Mouse (Mus musculus): ENCODE results near the gene Taf15. TPM values are rescaled to one million over a fixed set of nuclear protein-coding genes. Genes with fewer than 3 reads are reported as not detected.
"Not testable (repeated sequence)": the region's sequence is repeated elsewhere in the genome, so short reads cannot be mapped to it uniquely, and the experiment has no call there.

Taf15 gene
- polyA plus RNA-seq, 1 experiment from 2014 or later: 6.0 TPM

DNA sequence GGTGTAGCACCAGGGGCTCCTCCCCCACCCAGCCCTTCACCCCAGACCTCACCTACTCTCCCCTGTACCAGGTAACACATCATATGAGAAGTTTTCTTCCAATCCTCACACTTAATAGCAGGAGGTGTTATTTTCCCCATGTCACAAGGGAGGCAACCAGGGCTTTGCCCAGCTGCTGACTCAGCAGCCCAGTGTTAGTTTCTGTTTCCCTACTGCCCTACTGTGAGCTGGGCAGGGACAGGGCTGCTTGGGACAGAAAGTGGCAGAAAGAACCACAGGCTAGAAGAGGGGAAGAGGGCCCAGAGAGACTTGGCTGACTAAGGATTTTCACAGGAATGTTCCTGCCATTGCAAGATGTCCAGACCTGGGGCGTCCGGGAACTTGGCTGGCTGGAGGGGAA lies 68.0 kb downstream of the Taf15 start:
- H3K4me2 ChIP-seq: no peak overlapping the region
- no peak for DNase-seq (ENCODE audit: low spot score)
- no peak for ATAC-seq (replicated peaks; ENCODE audit: low FRiP score)
- no peak overlapping the region for H3K9ac ChIP-seq (ENCODE audit: low read depth, low read length)
- WGBS: 88% methylated on average over 2 of the region's 2 CpGs
- H3K4me3 ChIP-seq (ENCODE audit: low read depth, low read length): no peak overlapping the region
- no peaks in the 10 kb centered on the region for H3K4me1 ChIP-seq (replicated peaks; ENCODE audit: control insufficient read depth, insufficient read depth, low read length)
- H3K27ac ChIP-seq (ENCODE audit: low read depth, low read length): no peak overlapping the region
- H3K36me3 ChIP-seq (ENCODE audit: control insufficient read depth, insufficient read depth, low read length): no peaks in the 10 kb centered on the region
- no peaks in the 10 kb centered on the region for H3K9me3 ChIP-seq (ENCODE audit: control insufficient read depth, low read length)
- H3K27me3 ChIP-seq (replicated peaks; ENCODE audit: control insufficient read depth, insufficient read depth, low read length): no peaks in the 10 kb centered on the region

DNA sequence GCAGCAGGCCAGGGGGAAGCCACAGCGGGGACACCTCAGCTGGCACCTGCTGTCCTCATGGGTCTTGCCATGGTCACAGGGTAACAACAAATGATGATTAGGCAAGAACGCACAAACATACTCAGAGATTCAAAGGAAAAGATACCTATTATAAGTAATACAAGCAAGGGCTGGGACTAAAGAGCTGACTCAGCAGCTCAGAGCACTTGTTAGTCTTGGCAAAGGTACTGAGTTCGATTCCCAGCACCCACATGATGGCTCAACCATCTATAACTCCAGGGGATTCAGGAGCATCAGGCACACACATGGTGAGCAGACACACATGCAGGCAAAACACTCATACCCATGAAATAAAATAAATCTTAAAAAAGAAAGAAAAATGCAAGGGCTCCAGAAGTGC lies 68.5 kb downstream of the Taf15 start:
- no peaks in the 10 kb centered on the region for H3K9me3 ChIP-seq (ENCODE audit: control insufficient read depth, low read length)
- DNase-seq (ENCODE audit: low spot score) (no peak), ATAC-seq (replicated peaks; ENCODE audit: low FRiP score) (no peak)
- H3K27me3 ChIP-seq (replicated peaks; ENCODE audit: control insufficient read depth, insufficient read depth, low read length): no peaks in the 10 kb centered on the region
- H3K9ac ChIP-seq (ENCODE audit: low read depth, low read length): no peak overlapping the region
- WGBS: 89% methylated on average over 3 of the region's 3 CpGs
- no peak overlapping the region for H3K27ac ChIP-seq (ENCODE audit: low read depth, low read length)
- H3K4me3 ChIP-seq (ENCODE audit: low read depth, low read length): no peak overlapping the region
- no peaks in the 10 kb centered on the region for H3K36me3 ChIP-seq (ENCODE audit: control insufficient read depth, insufficient read depth, low read length)
- H3K4me1 ChIP-seq (replicated peaks; ENCODE audit: control insufficient read depth, insufficient read depth, low read length): no peaks in the 10 kb centered on the region
- no peak overlapping the region for H3K4me2 ChIP-seq

- WGBS: 58% methylated on average over 3 of the region's 3 CpGs
- H3K9me3 ChIP-seq (ENCODE audit: control insufficient read depth, low read length): no peaks in the 10 kb centered on the region
- no peak overlapping the region for H3K4me3 ChIP-seq (ENCODE audit: low read depth, low read length)
- DNase-seq (ENCODE audit: low spot score): no peak
- H3K27ac ChIP-seq (ENCODE audit: low read depth, low read length): no peak overlapping the region
- ATAC-seq (replicated peaks; ENCODE audit: low FRiP score): no peak
- H3K9ac ChIP-seq (ENCODE audit: low read depth, low read length): no peak overlapping the region
- no peaks in the 10 kb centered on the region for H3K27me3 ChIP-seq (replicated peaks; ENCODE audit: control insufficient read depth, insufficient read depth, low read length)
- no peaks in the 10 kb centered on the region for H3K4me1 ChIP-seq (replicated peaks; ENCODE audit: control insufficient read depth, insufficient read depth, low read length)
- H3K36me3 ChIP-seq (ENCODE audit: control insufficient read depth, insufficient read depth, low read length): no peaks in the 10 kb centered on the region
- no peak overlapping the region for H3K4me2 ChIP-seq
These were observed 71.3 kb downstream of the Taf15 start for GRCm38 (mm10) chr11:83544214-83544613.

DNA sequence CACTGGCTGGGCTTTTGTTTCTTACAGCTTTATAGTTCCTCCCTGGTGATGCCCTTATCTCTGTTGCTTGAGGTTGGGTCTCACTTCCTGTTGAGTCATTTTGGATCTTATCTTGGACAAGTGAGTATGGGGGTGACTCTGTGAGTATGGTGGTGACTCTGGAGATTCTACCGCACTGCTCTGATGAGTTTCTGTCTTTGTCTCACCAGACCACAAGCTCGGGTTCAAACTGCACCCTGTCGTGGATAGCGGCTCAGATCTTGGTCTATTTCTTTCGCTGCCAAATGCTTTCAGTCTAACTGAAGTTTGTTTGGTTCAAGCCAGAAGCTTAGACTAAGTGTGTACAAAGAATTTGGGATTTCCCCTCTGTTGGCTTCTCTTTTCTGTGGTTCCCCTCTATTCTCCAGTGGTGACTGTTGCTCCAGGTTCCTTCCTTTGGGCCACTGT lies 77.3 kb downstream of the Taf15 start:
- ATAC-seq (replicated peaks; ENCODE audit: low FRiP score): no peak
- WGBS: 38% methylated on average over 5 of the region's 5 CpGs
- no peak overlapping the region for H3K4me3 ChIP-seq (ENCODE audit: low read depth, low read length)

GRCm38 (mm10) chr11:83551037-83551436 lies 78.2 kb downstream of the Taf15 start:
- H3K4me2 ChIP-seq; H3K4me3 ChIP-seq (ENCODE audit: low read depth, low read length); H3K27ac ChIP-seq (ENCODE audit: low read depth, low read length); H3K9me3 ChIP-seq (ENCODE audit: control insufficient read depth, low read length); H3K4me1 ChIP-seq (replicated peaks; ENCODE audit: control insufficient read depth, insufficient read depth, low read length); DNase-seq (ENCODE audit: low spot score); ATAC-seq (replicated peaks; ENCODE audit: low FRiP score); H3K27me3 ChIP-seq (replicated peaks; ENCODE audit: control insufficient read depth, insufficient read depth, low read length); H3K9ac ChIP-seq (ENCODE audit: low read depth, low read length); H3K36me3 ChIP-seq (ENCODE audit: control insufficient read depth, insufficient read depth, low read length): not testable (repeated sequence)
- WGBS: 70% methylated on average over 7 of the region's 7 CpGs

More for the DNA sequence above, 77.3 kb downstream of the Taf15 start:
- Histone ChIP-seq H3K27me3 (replicated peaks; ENCODE audit: control insufficient read depth, insufficient read depth, low read length) (no peaks in the 10 kb centered on the region), H3K27ac (ENCODE audit: low read depth, low read length) (no peak overlapping the region), H3K36me3 (ENCODE audit: control insufficient read depth, insufficient read depth, low read length) (no peaks in the 10 kb centered on the region), H3K9ac (ENCODE audit: low read depth, low read length) (no peak overlapping the region), H3K4me1 (replicated peaks; ENCODE audit: control insufficient read depth, insufficient read depth, low read length) (no peaks in the 10 kb centered on the region), H3K9me3 (ENCODE audit: control insufficient read depth, low read length) (no peaks in the 10 kb centered on the region), H3K4me2 (no peak overlapping the region)
- no peak for DNase-seq (ENCODE audit: low spot score)

DNA sequence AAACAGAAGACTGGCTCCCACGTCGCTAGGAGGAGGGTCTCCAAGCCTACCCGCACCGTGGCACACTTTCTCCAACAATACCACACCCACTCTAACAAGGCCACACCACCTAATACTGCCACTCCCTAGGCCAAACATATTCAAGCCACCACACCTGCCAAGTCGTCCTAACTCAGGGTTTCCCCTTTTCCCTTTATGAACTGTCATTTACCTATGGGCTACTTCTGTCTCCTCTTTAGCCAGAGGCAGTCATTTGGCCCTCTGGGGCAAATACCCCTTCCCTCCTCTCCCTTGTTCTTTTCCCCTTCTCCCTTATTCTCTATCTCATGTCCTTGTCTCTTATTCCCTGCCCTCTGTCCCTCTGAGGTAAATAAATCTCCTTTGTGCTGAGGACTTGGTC lies 78.8 kb downstream of the Taf15 start:
- H3K4me2 ChIP-seq: no peak overlapping the region
- 79% methylated on average over 5 of the region's 5 CpGs for WGBS
- ATAC-seq (replicated peaks; ENCODE audit: low FRiP score) (no peak), DNase-seq (ENCODE audit: low spot score) (no peak)
- H3K4me3 ChIP-seq (ENCODE audit: low read depth, low read length): no peak overlapping the region
- no peaks in the 10 kb centered on the region for H3K9me3 ChIP-seq (ENCODE audit: control insufficient read depth, low read length)
- H3K4me1 ChIP-seq (replicated peaks; ENCODE audit: control insufficient read depth, insufficient read depth, low read length): no peaks in the 10 kb centered on the region
- H3K36me3 ChIP-seq (ENCODE audit: control insufficient read depth, insufficient read depth, low read length): no peaks in the 10 kb centered on the region
- no peaks in the 10 kb centered on the region for H3K27me3 ChIP-seq (replicated peaks; ENCODE audit: control insufficient read depth, insufficient read depth, low read length)
- H3K27ac ChIP-seq (ENCODE audit: low read depth, low read length): no peak overlapping the region
- H3K9ac ChIP-seq (ENCODE audit: low read depth, low read length): no peak overlapping the region

Other genes starting within 250 kb of the Taf15 start
- gene Slfn14, start 186.4 kb upstream of the Taf15 start, polyA plus RNA-seq (2014; fragmentation: Nextera tagmentation; extraction: Ambion mirVana): 2.1 and 2.4 TPM in 2 replicates
- gene Ap2b1, start 174.1 kb upstream of the Taf15 start, polyA plus RNA-seq (2014; fragmentation: Nextera tagmentation; extraction: Ambion mirVana): 52.2 and 56.3 TPM in 2 replicates
- 12.4 and 13.7 TPM in 2 replicates for gene Pex12, start 170.5 kb upstream of the Taf15 start, polyA plus RNA-seq (2014; fragmentation: Nextera tagmentation; extraction: Ambion mirVana)
- 0.40 and 1.5 TPM in 2 replicates for gene Rasl10b, start 63.9 kb upstream of the Taf15 start, polyA plus RNA-seq (2014; fragmentation: Nextera tagmentation; extraction: Ambion mirVana)
- not detected in 2 replicates for gene Gas2l2, start 43.6 kb upstream of the Taf15 start, polyA plus RNA-seq (2014; fragmentation: Nextera tagmentation; extraction: Ambion mirVana)
- 0.49 and 0.82 TPM in 2 replicates for gene 1700020L24Rik, start 35.4 kb upstream of the Taf15 start, polyA plus RNA-seq (2014; fragmentation: Nextera tagmentation; extraction: Ambion mirVana)
- gene Mmp28, start 10.0 kb upstream of the Taf15 start, polyA plus RNA-seq (2014; fragmentation: Nextera tagmentation; extraction: Ambion mirVana): 0.71 and 0.88 TPM in 2 replicates
- gene Heatr9, start 49.1 kb downstream of the Taf15 start, polyA plus RNA-seq (2014; fragmentation: Nextera tagmentation; extraction: Ambion mirVana): not detected in 2 replicates
- gene Ccl5, start 57.4 kb downstream of the Taf15 start, polyA plus RNA-seq (2014; fragmentation: Nextera tagmentation; extraction: Ambion mirVana): not detected in 2 replicates
- 5.5 and 8.7 TPM in 2 replicates for gene Ccl9, start 105.5 kb downstream of the Taf15 start, polyA plus RNA-seq (2014; fragmentation: Nextera tagmentation; extraction: Ambion mirVana)
- 14.7 and 16.1 TPM in 2 replicates for gene Ccl6, start 120.0 kb downstream of the Taf15 start, polyA plus RNA-seq (2014; fragmentation: Nextera tagmentation; extraction: Ambion mirVana)
- not detected in 2 replicates for gene Rpl9-ps1, start 172.5 kb downstream of the Taf15 start, polyA plus RNA-seq (2014; fragmentation: Nextera tagmentation; extraction: Ambion mirVana)
- 1.7 and 1.8 TPM in 2 replicates for gene Ccl3, start 176.3 kb downstream of the Taf15 start, polyA plus RNA-seq (2014; fragmentation: Nextera tagmentation; extraction: Ambion mirVana)
- 1.1 TPM in 1 of 2 replicates, not detected in the other for gene Ccl4, start 189.5 kb downstream of the Taf15 start, polyA plus RNA-seq (2014; fragmentation: Nextera tagmentation; extraction: Ambion mirVana)
- 7.1 and 7.2 TPM in 2 replicates for gene Wfdc17, start 230.9 kb downstream of the Taf15 start, polyA plus RNA-seq (2014; fragmentation: Nextera tagmentation; extraction: Ambion mirVana)
- gene Wfdc18, start 235.9 kb downstream of the Taf15 start, polyA plus RNA-seq (2014; fragmentation: Nextera tagmentation; extraction: Ambion mirVana): not detected in 2 replicates